Mouse (Mus musculus) heart, postnatal 14 days (tissue): Measurements from ENCODE around the gene Snap91. TPM values are rescaled to one million over a fixed set of nuclear protein-coding genes. Genes with fewer than 3 reads are reported as not detected.

ENCODE experiments used
- DNase-seq, 2 experiments: peaks; one replicate each; pipeline ENCODE4 v3.0.0; 2021 to 2022
- intact Hi-C: fragments of 180-260 bp; cut with DNase I; formaldehyde crosslinking; loops from one replicate; pipeline ENCODE4 v1.15.1; 2025
- total RNA-seq, 2 experiments: library from RNA; stranded (reverse); gene quantifications; 2 replicates each; pipeline ENCODE4 v1.2.3; 2021

Snap91 gene
- total RNA-seq, 2 experiments from 2014 or later, result 16.8 to 18.2 TPM

DNA sequence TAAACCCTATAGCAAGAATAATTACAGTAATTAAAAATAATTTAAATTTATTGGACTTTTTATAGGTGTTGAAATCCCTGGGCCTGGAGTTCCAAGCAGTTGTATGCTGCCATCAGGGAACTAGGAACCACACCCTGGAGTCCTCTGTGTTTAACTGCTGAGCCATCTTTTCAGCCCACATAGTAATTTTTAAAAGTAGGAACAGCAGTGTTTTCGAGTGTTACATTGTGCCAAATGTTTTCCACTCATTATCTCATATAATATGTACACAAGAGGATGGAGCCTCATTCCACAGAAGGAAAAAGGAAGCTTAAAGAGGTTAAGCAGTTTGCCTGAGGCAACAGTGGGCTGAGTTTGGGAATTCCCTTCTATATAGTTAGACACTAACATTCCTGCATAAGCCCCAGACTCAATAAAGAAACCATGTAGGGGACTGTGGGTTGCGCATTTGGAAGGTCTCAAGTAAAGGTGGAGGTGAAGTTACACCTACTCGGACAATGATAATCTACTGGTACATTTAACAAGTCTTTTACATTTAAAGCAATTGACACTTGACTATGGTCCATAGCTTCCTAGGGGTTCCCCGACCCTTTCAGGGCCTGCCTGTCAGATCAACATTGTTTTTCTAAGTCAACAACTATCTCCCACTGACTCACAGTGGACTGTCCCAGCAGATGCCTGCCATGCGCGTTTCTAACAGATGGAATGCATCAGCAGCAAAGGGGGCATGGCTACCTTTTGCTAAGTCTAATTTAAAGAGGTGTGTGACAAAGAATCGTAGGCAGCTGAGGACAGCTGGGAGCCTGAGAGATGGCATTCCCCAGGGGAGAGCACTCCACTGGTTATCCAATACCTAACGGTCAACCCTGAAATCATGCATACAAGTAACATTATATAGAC lies 117.7 kb downstream of the Snap91 start:
- intact Hi-C loops, result no loop called here
- DNase-seq, result no peak

DNA sequence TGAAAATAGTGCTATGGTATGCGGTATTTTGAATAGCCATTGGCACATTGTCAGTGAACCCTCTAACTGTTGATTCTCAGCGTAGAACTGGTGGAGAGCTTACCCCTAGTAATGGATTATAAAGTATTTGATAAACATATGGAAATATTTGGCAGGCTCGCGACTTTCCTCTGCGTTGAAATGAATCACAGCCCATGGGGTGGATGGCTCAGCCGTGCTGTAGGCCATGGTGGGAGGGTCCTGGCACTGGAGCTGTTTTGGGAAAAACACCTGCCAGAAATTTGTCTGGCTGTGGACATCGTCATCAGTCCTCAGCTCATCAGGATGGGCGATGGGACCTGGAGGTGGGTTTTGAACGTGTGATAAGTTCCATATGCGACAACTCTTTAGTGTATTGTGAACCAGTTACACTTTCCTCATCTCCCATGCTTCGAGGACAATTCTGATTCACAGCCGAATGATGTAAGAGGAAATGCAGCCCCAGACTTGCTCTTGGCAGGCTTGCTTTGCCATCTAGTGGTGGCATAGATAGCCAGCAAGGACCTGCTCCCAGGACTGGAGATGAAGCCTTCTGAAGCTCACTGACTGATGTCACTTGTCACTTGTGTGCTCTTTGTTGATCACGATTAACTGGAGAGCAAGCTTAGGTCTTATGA lies 134.4 kb downstream of the Snap91 start:
- intact Hi-C loops, result loop anchor here (2.0 to 10.0 kb wide), 2 partner anchors 101 to 153 kb away; no protein-coding TSS in a partner anchor
- DNase-seq, result peak; percentile 47 to 71

GRCm38 (mm10) chr9:86744041-86744440 lies 136.4 kb downstream of the Snap91 start:
- intact Hi-C loops, result loop anchor here (5.0 to 10.0 kb wide), 2 partner anchors 47 to 99 kb away; partner anchors contain the start of gene Me1
- DNase-seq, result no peak

DNA sequence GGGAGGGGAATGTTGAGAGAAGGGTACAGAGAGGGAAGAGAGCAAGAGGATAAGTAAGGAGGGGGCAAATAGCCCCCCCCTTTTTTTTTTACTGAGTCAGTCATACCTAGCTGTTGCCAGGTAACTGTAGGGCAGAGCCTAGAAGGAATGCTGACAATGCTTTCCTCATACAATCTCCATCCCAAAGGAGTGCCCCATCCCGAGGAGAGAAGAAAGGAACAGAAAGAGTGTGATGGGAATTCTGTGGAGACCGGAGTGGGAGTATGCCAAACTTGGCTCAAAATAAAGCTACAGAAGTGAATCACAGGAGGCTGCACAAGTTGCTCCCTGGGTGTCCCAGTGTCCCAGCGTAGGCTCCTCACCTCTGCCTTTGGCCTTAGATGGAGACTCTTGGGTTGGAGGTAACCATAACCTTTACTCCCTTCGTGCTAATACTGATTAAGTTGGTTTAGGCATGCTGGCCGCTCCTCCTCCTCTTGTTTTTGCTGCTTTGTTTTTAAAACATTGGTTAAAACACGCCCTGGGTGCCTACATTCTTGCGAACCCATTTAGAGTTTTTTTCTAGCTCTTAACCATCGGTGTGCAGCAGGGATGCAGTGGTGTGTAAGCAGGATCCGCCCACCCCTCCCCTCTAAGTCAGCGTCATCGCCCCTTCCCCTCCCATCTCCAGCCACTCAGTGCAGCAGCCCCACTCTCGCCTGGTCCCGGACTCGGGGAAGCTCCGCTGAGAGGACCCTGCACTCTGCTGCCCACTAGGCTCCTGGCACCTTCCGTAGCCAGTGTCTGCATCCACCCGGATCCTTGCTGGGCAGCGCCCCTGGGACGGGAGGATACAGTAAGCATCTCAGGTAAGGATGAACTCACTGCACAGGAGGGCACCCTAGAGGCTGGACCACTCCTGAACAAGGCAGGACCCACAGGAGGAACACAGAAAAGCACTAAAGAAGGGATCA lies 137.2 kb downstream of the Snap91 start, which contains the start of gene Prss35:
TSS of gene Prss35 (plus strand) at position 691 of the 953 bp plus-strand sequence.
- intact Hi-C loops, result loop anchor here (5.0 to 10.0 kb wide), 2 partner anchors 46 to 98 kb away; partner anchors contain the start of gene Me1
- DNase-seq, result peak in 1 of 2 experiments; percentile 14

DNA sequence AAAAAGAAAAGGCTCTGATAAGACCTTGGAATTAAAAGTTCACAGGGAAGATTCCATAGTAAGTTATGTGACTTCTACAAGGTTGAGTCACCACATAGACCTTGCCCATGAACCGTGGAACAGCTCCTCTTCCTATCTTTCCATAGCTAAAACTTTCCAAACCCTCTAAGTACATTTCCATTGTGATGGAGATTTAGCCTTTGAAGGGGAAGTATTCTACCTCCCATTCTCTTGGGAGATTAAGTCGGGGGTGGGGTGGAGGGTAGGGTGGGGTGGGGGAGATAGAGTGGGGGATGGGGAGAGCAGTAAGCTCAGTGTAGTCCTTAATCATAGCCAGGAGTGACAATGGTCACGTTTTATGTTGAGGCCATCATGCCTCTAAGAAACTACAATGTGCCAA lies 140.5 kb downstream of the Snap91 start:
- intact Hi-C loops, result loop anchor here (5.0 to 10.0 kb wide), 2 partner anchors 43 to 95 kb away; partner anchors contain the start of gene Me1
- DNase-seq, result no peak

DNA sequence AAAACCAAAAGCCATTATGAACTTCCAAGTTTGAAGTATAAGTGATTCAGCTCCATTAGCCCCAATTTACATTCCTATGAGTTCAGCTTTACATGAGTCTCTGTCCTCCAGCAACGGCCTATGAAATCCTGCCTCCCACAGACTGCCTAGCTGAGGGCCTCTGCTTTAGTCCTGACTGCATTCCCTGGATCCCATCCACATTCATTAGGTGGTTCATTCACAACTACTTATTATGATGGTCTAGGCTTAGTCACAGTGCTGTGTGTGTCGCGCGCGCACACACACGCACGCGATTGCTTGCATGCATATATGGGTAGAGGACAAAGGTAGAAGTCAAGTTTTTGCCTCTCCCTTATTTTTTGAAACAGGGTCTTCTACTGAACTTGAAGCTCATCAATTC lies 141.7 kb downstream of the Snap91 start:
- intact Hi-C loops, result no loop called here
- DNase-seq, result no peak

GRCm38 (mm10) chr9:86738067-86738466 lies 142.4 kb downstream of the Snap91 start:
- intact Hi-C loops, result no loop called here
- DNase-seq, result no peak

- intact Hi-C loops, result no loop called here
- no peak for DNase-seq
These were observed 143.5 kb downstream of the Snap91 start for GRCm38 (mm10) chr9:86736991-86737390.

DNA sequence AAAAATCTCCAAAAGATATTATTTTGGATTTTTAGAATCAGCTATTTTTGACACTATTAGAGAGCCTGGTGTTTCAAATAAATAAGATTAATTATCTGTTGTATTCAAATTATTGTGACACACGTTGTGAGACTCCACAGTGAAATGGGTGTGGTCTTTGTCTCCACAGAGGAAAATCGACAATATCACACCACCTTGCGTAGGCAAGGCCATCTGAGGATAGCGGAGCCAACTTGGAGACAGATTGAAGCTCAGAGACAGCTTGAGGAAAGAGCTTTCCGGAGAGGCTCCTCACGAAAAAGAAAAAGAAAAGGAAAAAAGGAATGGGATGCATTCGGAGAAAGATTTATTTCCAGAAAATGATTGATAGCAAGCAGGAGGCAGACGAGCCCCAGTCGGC lies 145.7 kb downstream of the Snap91 start:
- intact Hi-C loops, result no loop called here
- DNase-seq, result no peak

GRCm38 (mm10) chr9:86734357-86734756 lies 146.1 kb downstream of the Snap91 start:
- intact Hi-C loops, result no loop called here
- DNase-seq, result no peak

GRCm38 (mm10) chr9:86729811-86730210 lies 150.6 kb downstream of the Snap91 start:
- DNase-seq, result no peak
- intact Hi-C loops, result no loop called here

- intact Hi-C loops, result no loop called here
- DNase-seq, result no peak
These were observed 151.4 kb downstream of the Snap91 start for GRCm38 (mm10) chr9:86729084-86729483.

- no peak for DNase-seq
- intact Hi-C loops, result no loop called here
These were observed 152.1 kb downstream of the Snap91 start for GRCm38 (mm10) chr9:86728214-86728814.

GRCm38 (mm10) chr9:86726381-86726720 lies 154.1 kb downstream of the Snap91 start:
- intact Hi-C loops, result no loop called here
- no peak for DNase-seq

DNA sequence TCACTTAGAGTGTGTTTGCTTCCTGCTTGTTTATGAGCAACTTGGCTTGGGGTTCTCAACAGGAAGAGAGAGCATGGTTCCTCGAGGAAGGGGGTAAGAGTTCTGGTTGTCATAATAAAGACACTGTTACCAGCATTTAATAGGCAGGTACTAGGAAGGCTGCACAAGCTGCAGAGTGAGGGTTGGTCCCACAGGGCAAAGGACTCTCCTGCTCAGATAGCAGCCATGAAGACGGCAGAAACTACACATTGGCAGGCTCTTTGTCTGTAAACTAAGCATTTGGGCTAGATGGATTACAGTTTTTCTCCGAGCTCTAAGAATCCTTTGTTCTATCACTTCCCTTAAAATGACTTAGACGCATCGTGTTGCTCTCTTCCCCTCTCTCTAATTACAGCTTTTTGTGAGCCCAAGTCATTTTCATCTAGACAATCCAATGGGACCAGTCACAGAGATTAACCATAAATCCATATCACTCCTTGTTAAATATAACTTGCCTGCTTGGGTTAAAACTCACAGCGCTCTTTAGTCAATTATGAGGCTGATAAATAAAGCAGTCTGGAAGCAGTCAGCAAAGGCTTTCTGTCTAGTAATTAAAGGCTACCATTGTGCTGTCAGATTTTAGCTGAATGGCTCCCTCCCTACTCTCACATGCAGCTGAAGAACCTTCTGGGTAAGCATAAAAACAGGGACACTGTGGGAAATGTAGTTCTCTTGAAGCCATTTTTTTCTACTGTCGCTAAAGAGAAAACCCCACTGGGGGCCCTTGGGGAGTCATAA lies 154.7 kb downstream of the Snap91 start:
- intact Hi-C loops, result no loop called here
- DNase-seq, result no peak

DNA sequence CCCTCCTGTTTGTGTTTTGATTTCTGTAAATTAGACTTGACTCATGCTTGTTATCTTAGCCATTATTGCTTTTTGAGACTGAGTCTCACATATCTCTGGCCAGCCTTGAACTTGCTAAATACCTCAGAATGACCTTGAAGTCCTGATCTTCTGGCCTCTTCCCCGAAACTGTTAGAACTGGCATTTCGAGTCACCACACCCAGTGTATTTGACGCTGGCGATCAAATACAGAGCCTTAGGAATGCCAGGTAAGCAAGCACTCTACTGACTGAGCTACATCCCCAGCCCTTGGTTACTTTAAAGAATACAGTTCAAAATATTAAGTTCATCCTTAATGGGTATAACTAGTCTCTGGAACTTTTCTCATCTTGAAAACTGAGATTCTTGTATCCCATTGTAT lies 155.4 kb downstream of the Snap91 start:
- no peak for DNase-seq
- intact Hi-C loops, result no loop called here

DNA sequence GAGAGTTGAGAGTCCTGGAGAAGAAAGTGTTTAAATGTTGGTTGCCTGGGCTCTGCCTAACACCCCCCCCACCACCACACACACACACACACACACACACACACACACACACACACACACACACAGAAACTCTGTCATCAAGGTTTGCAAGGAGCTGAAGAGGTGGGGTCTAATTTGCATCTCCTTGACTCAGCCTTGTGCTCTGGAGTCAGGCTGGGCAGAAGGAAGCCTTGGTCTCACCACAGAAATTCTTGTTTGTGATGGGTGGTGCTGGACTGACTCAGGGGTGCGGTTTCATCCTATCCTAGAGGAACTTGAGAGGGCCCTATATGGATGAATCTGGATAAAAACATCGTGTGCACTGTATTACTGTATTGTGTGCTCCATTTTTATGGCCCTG lies 159.7 kb downstream of the Snap91 start:
- intact Hi-C loops, result no loop called here
- no peak for DNase-seq

GRCm38 (mm10) chr9:86720227-86720626 lies 160.2 kb downstream of the Snap91 start:
- no peak for DNase-seq

DNA sequence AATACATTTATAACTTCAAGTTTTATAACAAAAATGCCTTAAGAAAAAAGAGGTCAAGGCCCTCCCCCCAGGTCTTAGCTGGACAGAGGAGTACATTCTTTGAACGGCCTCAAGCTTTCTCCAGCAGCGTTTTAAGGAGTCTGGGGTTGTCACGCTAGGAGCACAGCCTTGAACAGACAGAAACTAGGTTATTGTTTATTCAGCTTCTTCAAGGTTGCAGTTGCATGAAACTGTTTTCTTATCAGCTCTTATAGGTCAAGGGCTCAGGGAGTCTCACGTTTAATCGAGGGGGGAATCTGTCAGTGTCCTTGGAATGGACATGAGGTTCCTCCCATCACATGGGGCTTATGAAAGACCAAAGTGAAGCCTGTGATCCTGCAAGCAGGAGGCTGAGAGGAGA lies 163.3 kb downstream of the Snap91 start:
- intact Hi-C loops, result no loop called here
- DNase-seq, result no peak

More at GRCm38 (mm10) chr9:86720227-86720626, 160.2 kb downstream of the Snap91 start:
- intact Hi-C loops, result no loop called here
